Mouse (Mus musculus): ENCODE measurements around the gene Nek8.

Gene Nek8

GRCm38 (mm10) chr11:78163681-78164603, 12.5 kb downstream of the Nek8 start:
- no peak for TF ChIP-seq GATA4 (IDR thresholded peaks at IDR 0.05; ENCODE audit: insufficient replicate concordance, low read length)

DNA sequence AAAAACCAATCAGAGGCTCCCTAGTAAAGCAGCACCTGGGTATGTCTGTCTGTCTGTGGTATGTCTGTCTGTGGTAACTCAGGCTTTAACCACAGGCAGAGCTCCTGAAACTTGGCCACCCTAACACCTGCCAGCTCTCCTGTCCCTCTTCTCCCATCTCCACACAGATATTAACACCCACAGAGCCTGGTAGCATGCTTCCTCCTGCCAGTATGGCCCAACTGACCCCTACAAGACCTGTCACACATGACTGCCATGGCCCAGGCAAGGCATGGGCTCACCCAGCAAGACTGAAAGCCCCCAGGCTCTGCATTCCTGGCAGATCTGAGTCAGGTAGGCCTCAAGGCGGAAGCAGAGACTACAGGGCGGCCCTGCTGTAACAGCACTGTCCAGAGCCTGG, 13.4 kb downstream of the Nek8 start:
- TF ChIP-seq GATA4 (IDR thresholded peaks at IDR 0.05; ENCODE audit: insufficient replicate concordance, low read length), result no peak

DNA sequence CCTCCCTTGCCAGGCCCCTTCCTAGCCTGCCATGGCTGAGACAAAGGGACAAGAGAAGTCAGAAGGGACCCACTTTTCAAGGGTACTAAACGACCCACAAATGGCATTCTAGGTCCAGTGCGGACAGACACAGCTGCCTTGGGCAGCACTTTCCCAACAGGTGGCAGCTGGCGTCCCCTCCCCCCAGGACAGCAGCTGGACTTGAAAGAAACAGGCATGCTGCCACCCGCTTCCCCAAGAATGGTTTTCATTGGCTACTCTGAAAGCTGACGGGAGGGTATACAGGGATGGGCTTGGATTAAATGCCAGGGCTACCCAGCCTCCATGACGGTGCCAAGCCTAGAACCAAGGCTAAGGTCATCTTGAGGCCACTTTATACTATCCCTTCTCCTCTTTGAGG, 14.0 kb downstream of the Nek8 start:
- no peak for TF ChIP-seq GATA4 (IDR thresholded peaks at IDR 0.05; ENCODE audit: insufficient replicate concordance, low read length)

GRCm38 (mm10) chr11:78161968-78162367, 14.5 kb downstream of the Nek8 start:
- no peak for TF ChIP-seq GATA4 (IDR thresholded peaks at IDR 0.05; ENCODE audit: insufficient replicate concordance, low read length)

- TF ChIP-seq GATA4 (IDR thresholded peaks at IDR 0.05; ENCODE audit: insufficient replicate concordance, low read length), result no peak
These were observed 15.3 kb downstream of the Nek8 start for GRCm38 (mm10) chr11:78161169-78161568.

GRCm38 (mm10) chr11:78160675-78161074, 15.8 kb downstream of the Nek8 start:
- TF ChIP-seq GATA4 (IDR thresholded peaks at IDR 0.05; ENCODE audit: insufficient replicate concordance, low read length), result no peak

DNA sequence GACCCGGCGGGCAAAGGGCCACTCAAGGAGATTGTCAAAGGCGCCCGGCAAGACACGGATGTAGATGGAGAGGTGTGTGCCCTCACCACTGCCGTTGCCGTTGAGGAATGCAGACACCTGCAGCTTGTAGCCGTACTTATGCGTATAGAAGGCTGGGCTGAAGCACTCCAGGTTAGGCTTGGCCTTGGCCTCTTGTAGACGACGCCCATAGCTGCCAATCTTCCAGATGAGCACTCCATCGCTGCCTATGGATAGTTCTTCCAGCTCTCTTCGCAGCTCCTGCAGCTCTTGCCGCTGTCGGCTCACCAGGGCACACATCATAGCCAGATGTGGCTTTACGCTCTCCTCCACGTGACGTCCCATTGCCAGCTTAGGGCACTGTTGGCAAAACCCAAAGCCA, 16.3 kb downstream of the Nek8 start:
- no peak for TF ChIP-seq GATA4 (IDR thresholded peaks at IDR 0.05; ENCODE audit: insufficient replicate concordance, low read length)

DNA sequence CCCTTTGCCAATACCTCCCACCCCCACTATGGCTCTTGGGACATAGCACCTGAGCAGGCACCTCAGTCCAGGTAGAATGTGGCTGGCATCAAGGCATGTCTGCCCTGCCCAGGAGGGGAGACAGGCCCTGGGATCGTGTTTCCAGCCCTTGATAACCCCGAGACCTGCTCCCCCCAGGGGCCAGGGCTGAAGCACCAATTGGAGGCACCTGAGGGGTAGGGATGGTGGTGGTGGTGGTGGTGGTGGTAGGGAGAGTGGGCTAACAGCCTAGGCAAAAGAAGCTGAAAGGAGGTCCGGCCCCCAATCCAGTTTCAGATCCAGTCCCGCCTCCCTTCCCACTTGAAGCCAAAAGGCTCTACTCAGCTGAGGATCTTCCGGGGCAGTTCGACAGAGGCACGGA, 16.9 kb downstream of the Nek8 start:
- TF ChIP-seq GATA4 (IDR thresholded peaks at IDR 0.05; ENCODE audit: insufficient replicate concordance, low read length), result no peak

- no peak for TF ChIP-seq GATA4 (IDR thresholded peaks at IDR 0.05; ENCODE audit: insufficient replicate concordance, low read length)
These were observed 17.4 kb downstream of the Nek8 start for GRCm38 (mm10) chr11:78159096-78159495.

GRCm38 (mm10) chr11:78156156-78156699, 20.2 kb downstream of the Nek8 start:
- TF ChIP-seq GATA4 (IDR thresholded peaks at IDR 0.05; ENCODE audit: insufficient replicate concordance, low read length), result no peak

DNA sequence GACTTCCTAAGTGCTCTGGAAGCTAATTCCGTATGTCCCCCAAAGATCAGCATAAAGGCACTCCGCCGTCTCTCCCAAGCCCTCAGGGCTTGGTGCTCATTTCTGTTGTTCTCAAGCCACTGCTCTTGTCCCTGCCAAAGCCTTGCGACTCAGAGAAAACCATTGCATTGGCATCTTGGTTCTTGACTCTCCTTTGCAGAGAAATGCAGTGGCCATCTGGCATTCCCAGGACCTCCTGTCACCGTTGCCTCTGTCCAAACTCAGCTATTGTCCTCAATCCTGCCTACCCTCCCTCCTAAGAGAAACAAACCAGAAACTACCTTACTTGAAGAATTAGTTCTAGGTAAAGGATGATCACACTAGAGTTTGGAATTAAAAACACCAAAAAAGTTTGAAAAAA, 20.8 kb downstream of the Nek8 start:
- no peak for TF ChIP-seq GATA4 (IDR thresholded peaks at IDR 0.05; ENCODE audit: insufficient replicate concordance, low read length)

GRCm38 (mm10) chr11:78153778-78154177, 22.7 kb downstream of the Nek8 start:
- TF ChIP-seq GATA4 (IDR thresholded peaks at IDR 0.05; ENCODE audit: insufficient replicate concordance, low read length), result no peak

- TF ChIP-seq GATA4 (IDR thresholded peaks at IDR 0.05; ENCODE audit: insufficient replicate concordance, low read length), result no peak
These were observed 23.9 kb downstream of the Nek8 start for GRCm38 (mm10) chr11:78152299-78153231.

DNA sequence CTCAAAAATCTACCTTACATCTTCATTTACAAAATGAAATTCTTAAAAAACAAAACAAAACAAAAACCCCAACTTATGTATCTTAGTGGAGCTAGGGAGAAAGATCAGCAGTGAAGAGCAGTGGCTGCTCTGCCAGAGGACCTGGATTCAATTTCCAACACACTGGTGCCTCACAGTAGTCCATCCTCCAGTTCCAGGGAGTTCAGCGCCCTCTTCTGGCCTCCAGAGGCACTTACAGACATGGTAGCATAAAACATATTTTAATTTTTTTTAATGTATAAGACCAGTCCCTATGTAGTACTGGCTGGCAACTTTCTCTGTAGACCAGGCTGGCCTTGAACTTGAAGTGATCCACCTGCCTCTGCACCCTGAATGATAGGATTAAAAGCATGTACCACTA, 25.3 kb downstream of the Nek8 start:
- no peak for TF ChIP-seq GATA4 (IDR thresholded peaks at IDR 0.05; ENCODE audit: insufficient replicate concordance, low read length)

DNA sequence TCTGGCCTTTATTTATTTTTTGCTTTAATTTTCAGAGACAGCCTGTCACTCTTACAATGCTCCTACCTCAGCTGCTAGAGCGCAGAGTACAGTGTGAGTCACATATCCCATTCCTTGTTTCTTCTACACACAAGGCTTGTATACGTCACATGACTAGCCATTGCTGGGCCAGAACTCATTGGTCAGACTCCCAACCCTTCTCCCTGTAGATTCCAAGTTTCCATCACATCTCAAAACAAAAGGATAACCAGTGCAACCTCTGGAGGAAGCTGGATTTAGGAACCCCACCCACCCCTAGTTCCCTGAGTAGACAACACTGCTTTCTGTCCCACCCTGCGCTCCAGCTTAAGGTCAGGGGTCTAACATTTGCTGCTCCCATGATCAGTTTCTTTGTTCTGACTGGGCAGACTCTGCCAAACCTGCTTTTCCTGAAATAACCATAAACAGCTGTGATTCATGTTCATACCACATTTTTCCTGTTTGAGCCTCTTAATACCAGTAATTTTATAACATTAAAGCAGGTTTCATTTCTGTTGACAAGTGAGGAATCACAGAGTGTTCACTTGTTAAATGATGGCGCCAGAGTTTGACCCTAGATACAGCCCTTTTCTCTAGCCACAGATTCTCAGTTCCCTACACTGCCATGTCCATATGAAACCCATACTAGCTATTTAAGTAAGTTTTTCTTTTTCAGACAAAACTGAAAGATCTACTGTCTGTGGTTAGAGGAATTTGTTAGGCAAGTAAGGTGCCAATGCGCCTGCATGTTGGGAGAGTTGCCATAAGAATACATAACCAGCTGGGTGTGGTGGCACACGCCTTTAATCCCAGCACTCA, 29.6 kb downstream of the Nek8 start:
- TF ChIP-seq GATA4 (IDR thresholded peaks at IDR 0.05; ENCODE audit: insufficient replicate concordance, low read length), result no peak
